Mouse (Mus musculus): Measurements from ENCODE around the gene Nxpe2.

Gene Nxpe2

DNA sequence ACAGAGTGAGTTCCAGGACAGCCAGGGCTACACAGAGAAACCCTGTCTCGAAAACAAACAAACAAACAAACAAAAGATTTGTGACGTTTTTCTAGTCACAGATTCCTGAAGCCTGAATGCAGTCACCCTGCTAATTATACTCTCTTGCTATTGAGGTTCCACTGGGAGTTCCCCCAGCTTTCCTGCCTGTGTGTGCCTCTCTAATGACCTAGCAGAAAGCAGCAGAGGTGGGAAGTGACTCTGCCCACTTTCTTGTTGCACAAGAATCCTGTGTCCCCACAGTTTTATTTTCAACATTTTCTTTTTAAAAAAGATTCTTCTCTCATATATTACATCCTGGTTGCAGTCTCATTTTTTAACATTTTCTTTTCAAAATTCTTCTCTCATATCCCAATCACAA, 58.5 kb downstream of the Nxpe2 start:
- no peak for DNase-seq

DNA sequence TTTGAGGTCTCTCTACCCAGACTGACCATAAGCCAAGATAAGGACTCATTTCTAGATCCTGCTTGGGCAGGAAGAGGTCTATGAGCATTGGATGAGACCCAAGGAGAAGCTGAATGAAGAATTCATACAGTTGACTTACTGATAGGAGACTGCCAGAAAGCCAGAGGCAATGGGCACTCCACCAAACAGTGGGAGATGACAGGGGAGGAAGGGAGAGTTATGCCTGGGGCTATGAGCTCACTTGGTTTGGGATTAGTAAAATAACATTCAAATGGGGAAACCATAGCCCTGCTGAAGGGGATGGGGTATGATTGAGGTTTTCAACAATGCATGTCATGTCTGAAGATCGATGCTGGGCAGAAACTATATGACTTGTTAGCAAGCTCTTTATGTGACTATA, 63.0 kb downstream of the Nxpe2 start:
- DNase-seq: no peak

DNA sequence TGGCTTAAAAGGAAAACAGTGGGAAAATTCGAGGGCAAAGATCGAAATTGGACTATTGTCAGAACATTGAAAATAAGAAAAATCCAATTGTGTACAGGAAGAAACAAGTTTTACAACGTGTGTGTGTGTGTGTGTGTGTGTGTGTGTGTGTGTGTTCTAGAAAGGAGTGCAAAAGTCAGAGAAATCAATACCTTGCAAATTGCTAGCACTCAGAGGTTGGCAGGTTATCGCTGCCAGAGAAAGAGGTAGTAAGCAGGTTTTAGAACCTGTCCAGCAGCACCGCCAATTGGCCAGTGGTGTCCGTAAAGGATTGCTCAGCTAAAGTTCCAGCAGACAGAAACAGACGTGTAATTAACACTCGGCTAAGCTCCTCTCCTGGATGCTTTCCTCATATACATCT, 69.0 kb downstream of the Nxpe2 start:
- no peak for DNase-seq

DNA sequence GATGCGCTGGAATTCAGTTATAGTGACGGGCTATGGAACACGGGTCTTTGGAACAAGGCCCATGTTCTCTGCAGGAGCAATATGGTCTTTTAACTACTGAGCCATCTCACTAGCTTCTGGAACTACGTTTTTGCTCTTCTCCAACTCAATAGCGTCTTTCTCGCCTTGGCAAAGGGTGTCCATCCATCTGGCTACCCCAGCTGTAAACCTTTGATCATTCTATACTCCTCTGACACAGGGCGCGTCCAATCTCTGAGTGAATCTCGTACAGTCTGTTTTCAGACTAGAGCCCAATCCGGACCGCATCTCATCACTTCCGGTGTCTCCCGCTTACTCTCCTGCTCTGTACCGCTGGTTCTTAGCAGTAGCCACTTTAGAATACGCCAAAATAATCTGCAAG, 76.4 kb downstream of the Nxpe2 start:
- no peak for DNase-seq

Measured in lung, postnatal 36 days (tissue).